Mouse (Mus musculus): ENCODE measurements around the gene Mbl1.

Mbl1 gene

GRCm38 (mm10) chr14:41151220-41151898 is at the start of gene Mbl1:
Gene Mbl1 (plus strand): TSS chr14:41151458.
- in situ Hi-C loops (cut with MboI, MseI): loop anchor here (25.0 kb wide), 1 partner anchor 761 kb away; the partner anchor contains the start of genes 1700049E17Rik1 and Gm7980

- in situ Hi-C loops (cut with MboI, MseI): no loop called here
Measured at GRCm38 (mm10) chr14:41102269-41102668, 49.0 kb upstream of the Mbl1 start.

GRCm38 (mm10) chr14:41104853-41105444 is 46.3 kb upstream of the Mbl1 start, which contains the start of gene Mat1a:
Gene Mat1a (plus strand): TSS chr14:41105035.
- in situ Hi-C loops (cut with MboI, MseI): no loop called here

DNA sequence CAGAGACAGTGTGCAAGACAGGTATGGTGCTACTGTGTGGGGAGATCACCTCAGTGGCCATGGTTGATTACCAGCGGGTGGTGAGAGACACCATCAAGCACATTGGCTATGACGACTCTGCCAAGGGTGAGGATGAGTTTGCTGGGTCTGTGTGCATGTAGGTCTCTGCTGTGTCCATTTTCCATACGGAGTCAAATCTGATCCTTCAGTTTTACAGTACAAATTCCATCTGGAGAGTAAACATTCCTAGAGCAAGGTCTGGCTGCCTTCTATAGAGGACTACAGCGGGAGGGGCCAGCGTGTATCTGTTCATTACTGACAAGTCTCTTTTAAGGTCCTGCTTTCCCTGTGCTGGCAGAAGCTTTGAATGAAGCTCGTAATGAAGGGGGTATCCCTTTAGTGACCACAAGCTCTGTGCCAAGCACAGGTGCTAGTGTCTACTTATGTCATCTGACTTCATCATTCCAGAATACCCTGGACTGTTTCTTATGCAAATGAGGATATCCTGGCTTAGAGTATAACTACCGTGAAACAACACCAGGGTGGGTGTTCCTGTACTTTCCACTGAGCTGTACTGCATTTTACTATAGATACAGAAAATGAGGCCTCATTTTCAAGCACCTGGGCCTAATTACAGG is 40.1 kb upstream of the Mbl1 start:
- in situ Hi-C loops (cut with MboI, MseI): no loop called here

- in situ Hi-C loops (cut with MboI, MseI): no loop called here
Measured at GRCm38 (mm10) chr14:41112944-41113343, 38.3 kb upstream of the Mbl1 start.

- in situ Hi-C loops (cut with MboI, MseI): no loop called here
Measured at GRCm38 (mm10) chr14:41116271-41116670, 35.0 kb upstream of the Mbl1 start.

DNA sequence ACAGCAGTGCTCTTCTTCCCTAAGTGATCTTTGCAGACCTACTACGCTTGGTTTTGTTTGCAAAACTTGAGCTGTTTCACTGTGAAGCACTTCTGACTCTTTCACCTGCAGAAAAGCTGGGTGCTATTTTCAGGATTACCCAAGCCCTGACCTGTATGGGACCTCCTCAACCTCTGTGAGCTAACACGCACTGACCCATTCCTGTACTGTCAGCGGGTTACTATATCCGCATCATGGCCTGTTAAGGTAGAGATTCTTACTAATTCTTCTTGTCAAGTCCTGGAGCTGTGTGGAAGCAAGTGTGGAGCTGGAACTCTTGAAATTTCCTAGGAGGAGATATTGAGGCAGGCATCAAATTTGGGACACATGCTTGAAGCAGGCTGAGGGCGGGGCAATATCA is 26.6 kb upstream of the Mbl1 start:
- in situ Hi-C loops (cut with MboI, MseI): no loop called here

DNA sequence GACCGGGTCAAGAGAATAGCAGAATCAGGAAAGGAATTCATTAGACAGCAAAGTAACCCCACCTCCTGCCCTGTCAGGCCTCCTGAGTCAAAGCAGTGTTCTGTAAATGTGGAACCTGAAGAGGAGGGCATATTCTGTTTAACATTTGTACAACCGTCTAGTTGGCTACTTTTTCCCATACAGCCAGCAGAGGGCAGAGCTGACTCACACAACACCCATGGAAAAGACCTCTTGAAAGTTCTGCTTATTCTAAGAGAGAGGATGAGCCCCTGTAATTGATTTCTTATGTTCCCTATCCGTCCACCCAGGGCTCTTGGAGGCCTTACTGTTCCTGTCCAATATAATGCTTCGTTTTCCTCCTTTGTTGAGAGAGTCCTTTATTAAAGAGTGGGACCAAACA is 23.3 kb upstream of the Mbl1 start:
- in situ Hi-C loops (cut with MboI, MseI): no loop called here

DNA sequence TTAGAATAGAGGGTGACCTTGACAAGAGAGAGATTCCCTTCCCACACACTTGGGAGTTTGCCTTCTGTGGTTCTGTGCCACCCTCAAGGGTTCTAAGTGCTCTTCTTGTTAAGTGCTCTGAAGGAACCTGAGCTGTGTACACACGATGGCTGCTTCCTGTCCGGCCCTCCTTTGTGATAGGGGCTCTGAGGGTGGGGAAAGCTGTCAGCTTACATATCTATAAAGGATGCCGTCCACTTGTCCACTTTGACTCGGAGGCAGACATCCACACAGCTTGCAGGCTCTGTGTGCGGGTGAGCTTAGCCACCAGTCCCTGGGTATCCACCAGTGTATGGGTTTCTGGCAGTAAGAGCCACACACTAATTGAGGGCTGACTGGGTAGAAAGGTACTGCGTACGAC is 19.7 kb upstream of the Mbl1 start, which contains the start of gene Sftpa1:
Sftpa1 (plus strand) TSS at position 243 of the 400 bp plus-strand sequence.
- in situ Hi-C loops (cut with MboI, MseI): no loop called here

- in situ Hi-C loops (cut with MboI, MseI): no loop called here
Measured at GRCm38 (mm10) chr14:41137006-41137405, 14.3 kb upstream of the Mbl1 start.

DNA sequence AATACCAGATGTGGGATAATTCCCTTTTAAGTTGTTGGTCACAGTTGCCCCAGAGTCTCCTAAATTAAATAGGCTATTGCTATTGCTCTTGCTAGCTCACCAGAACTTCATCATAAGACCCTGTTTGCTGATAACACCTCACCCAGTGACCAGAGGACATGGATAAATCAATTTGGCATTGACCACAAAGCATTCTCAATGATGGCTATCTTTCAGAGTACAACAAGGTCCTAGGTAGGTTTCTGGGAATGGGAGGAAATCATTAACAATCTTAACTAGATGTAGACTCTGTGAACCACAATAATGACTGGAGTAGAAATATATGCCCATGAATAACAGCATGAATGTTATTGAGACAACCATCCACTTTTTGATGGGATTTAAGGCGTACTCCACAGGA is 10.6 kb upstream of the Mbl1 start:
- in situ Hi-C loops (cut with MboI, MseI): no loop called here

DNA sequence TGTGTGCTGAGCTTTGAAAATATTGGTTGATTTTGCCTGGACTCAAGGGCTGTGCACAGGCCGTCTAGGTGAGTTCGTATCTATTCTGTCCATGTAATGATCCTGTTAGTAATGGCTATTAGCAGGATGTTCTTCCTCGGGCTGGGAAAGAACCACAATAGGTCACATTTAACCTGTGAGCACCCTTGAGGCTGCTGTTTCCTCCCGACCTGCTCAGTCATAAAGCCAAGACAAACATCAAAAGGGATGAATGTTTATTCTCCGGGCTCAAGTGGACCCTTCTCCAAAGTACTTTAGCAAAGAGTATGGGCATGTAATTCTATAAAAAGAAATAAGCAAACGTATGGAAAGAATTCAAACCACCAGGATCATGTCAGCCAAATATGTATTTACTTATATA is 5.2 kb upstream of the Mbl1 start:
- in situ Hi-C loops (cut with MboI, MseI): no loop called here

DNA sequence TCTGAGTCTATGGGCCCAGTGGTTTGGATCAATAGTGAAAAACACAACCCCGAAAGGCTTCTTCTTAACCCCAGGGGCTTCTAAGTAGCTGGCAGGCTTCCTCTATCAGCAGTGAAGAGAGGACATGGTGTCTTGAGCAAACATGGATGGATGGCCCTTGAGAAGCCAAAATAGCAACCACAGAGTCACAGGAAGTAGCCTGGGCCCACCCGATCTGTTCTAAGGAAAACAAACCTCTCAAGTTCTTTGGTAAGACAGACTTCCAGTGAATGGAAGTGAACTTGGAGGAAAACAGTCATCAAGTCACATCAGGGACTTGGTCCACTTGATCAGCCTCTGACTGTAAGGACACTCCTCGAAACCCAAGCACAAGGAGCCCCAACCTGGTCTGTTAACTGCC is 4.3 kb upstream of the Mbl1 start:
- in situ Hi-C loops (cut with MboI, MseI): no loop called here

DNA sequence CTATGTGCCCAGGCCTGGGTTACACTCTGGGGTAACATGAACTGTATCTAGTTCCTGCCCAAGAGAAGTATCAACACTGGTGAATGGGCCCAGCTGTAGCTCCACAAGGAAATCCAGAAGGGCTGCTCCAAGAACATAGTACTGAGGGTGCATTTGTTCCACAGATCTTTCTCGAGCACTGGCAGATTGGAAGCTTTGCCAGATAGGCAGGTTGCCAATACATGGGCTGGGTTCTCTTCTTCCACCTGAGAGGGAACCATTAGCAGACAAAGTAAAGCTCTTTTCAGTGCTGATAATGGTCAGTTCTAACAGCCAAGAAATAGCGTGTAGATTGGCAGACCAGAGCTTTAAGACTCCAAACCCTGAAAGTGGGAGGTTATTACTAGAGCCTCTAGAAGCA is 3.9 kb upstream of the Mbl1 start:
- in situ Hi-C loops (cut with MboI, MseI): no loop called here

GRCm38 (mm10) chr14:41160076-41160475 is 8.8 kb downstream of the Mbl1 start:
- in situ Hi-C loops (cut with MboI, MseI): loop anchor here (25.0 kb wide), 1 partner anchor 752 kb away; the partner anchor contains the start of genes 1700049E17Rik1 and Gm7980

GRCm38 (mm10) chr14:41160743-41161142 is 9.5 kb downstream of the Mbl1 start:
- in situ Hi-C loops (cut with MboI, MseI): loop anchor here (25.0 kb wide), 1 partner anchor 752 kb away; the partner anchor contains the start of genes 1700049E17Rik1 and Gm7980

GRCm38 (mm10) chr14:41162663-41163062 is 11.4 kb downstream of the Mbl1 start:
- in situ Hi-C loops (cut with MboI, MseI): loop anchor here (25.0 kb wide), 1 partner anchor 750 kb away; the partner anchor contains the start of genes 1700049E17Rik1 and Gm7980

- in situ Hi-C loops (cut with MboI, MseI): loop anchor here (25.0 kb wide), 1 partner anchor 745 kb away; the partner anchor contains the start of genes 1700049E17Rik1 and Gm7980
Measured at GRCm38 (mm10) chr14:41167278-41167677, 16.0 kb downstream of the Mbl1 start.

DNA sequence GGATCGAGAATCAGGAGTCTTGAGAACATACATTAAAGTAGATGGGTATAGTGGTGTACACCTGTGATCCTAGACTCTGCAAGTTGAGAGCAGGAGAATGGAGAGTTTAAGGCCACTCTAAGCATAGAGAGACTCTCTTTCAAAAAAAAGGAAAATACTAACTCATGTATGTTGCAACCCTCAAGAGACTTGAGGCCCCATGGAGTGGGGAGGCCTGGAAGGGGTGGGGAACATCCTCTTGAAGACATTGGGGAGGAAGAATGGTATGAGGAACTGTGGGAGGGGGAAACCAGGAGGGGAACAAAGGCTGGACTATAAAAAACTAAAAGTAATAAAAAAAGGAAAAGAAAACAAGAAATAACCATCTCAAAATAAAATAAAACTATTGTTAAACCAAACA is 17.3 kb downstream of the Mbl1 start:
- in situ Hi-C loops (cut with MboI, MseI): loop anchor here (25.0 kb wide), 1 partner anchor 744 kb away; the partner anchor contains the start of genes 1700049E17Rik1 and Gm7980

DNA sequence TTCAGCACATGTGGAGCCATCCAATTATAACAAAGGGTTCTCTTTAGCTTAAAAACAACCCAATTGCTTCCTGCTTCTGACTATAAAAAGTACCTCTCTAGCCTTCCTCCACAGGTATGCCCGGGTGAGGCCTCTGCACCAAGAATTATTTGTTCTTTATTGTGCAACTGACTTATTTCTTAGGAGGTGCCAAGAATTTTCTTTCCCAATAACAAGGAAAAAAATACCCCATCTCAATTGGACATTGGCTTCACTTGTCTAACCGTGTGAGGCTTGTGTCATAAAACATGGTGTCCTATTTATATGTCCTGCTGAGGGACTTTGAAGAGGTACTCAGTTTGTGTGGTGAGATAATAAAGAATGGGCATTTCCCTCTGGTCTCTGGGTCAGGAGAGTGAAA is 19.3 kb downstream of the Mbl1 start:
- in situ Hi-C loops (cut with MboI, MseI): loop anchor here (25.0 kb wide), 1 partner anchor 742 kb away; the partner anchor contains the start of genes 1700049E17Rik1 and Gm7980

GRCm38 (mm10) chr14:41174802-41175201 is 23.5 kb downstream of the Mbl1 start:
- in situ Hi-C loops (cut with MboI, MseI): loop anchor here (25.0 kb wide), 1 partner anchor 737 kb away; the partner anchor contains the start of genes 1700049E17Rik1 and Gm7980

Measured in regulatory T cell (primary cell).